Mouse (Mus musculus) cerebellum, postnatal 36 days (tissue): Measurements from ENCODE around the gene Caskin2.
"Not testable (repeated sequence)": the region's sequence is repeated elsewhere in the genome, so short reads cannot be mapped to it uniquely, and the experiment has no call there.

ENCODE experiments used
- DNase-seq, 2 experiments: peaks; one replicate each; pipeline ENCODE4 v3.0.0; 2021 to 2022; ENCODE audit warnings: mixed read lengths in 2 of 2

The Caskin2 gene

GRCm38 (mm10) chr11:115813507-115814296 lies at the start of gene Caskin2:
Gene Caskin2, minus strand, starts transcription at chr11:115813639.
- peak; percentile 95 for DNase-seq

- peak; percentile 67 to 75 for DNase-seq
Measured at GRCm38 (mm10) chr11:115859143-115859945, 45.9 kb upstream of the Caskin2 start.

GRCm38 (mm10) chr11:115858354-115858753 lies 44.9 kb upstream of the Caskin2 start, which contains the start of gene Myo15b:
Gene Myo15b, plus strand, starts transcription at chr11:115858406.
- DNase-seq, result no peak

- no peak for DNase-seq
Measured at GRCm38 (mm10) chr11:115857936-115858335, 44.5 kb upstream of the Caskin2 start.

- not testable (repeated sequence) for DNase-seq
Measured at GRCm38 (mm10) chr11:115857146-115857545, 43.7 kb upstream of the Caskin2 start.

GRCm38 (mm10) chr11:115854674-115855073 lies 41.2 kb upstream of the Caskin2 start:
- DNase-seq, result no peak

- DNase-seq, result no peak
Measured at GRCm38 (mm10) chr11:115845819-115846218, 32.4 kb upstream of the Caskin2 start.

GRCm38 (mm10) chr11:115844240-115844639 lies 30.8 kb upstream of the Caskin2 start:
- no peak for DNase-seq

- DNase-seq, result no peak
Measured at GRCm38 (mm10) chr11:115843891-115844239, 30.4 kb upstream of the Caskin2 start.

GRCm38 (mm10) chr11:115843141-115843890 lies 29.9 kb upstream of the Caskin2 start:
- no peak for DNase-seq

- no peak for DNase-seq
Measured at GRCm38 (mm10) chr11:115841961-115842550, 28.6 kb upstream of the Caskin2 start.

- DNase-seq, result no peak
Measured at GRCm38 (mm10) chr11:115841044-115841443, 27.6 kb upstream of the Caskin2 start.

GRCm38 (mm10) chr11:115839732-115840131 lies 26.3 kb upstream of the Caskin2 start:
- DNase-seq, result no peak

GRCm38 (mm10) chr11:115838895-115839311 lies 25.5 kb upstream of the Caskin2 start:
- DNase-seq, result no peak

- DNase-seq, result no peak
Measured at GRCm38 (mm10) chr11:115837606-115838345, 24.3 kb upstream of the Caskin2 start.

GRCm38 (mm10) chr11:115836656-115837395 lies 23.4 kb upstream of the Caskin2 start:
- no peak for DNase-seq

- DNase-seq, result no peak
Measured at GRCm38 (mm10) chr11:115834033-115834432, 20.6 kb upstream of the Caskin2 start.

GRCm38 (mm10) chr11:115833021-115833513 lies 19.6 kb upstream of the Caskin2 start:
- DNase-seq, result no peak

GRCm38 (mm10) chr11:115832523-115832922 lies 19.1 kb upstream of the Caskin2 start:
- DNase-seq, result no peak

- DNase-seq, result no peak
Measured at GRCm38 (mm10) chr11:115832064-115832463, 18.6 kb upstream of the Caskin2 start.

GRCm38 (mm10) chr11:115831518-115831917 lies 18.1 kb upstream of the Caskin2 start:
- no peak for DNase-seq
